In the genomic region with DNA sequence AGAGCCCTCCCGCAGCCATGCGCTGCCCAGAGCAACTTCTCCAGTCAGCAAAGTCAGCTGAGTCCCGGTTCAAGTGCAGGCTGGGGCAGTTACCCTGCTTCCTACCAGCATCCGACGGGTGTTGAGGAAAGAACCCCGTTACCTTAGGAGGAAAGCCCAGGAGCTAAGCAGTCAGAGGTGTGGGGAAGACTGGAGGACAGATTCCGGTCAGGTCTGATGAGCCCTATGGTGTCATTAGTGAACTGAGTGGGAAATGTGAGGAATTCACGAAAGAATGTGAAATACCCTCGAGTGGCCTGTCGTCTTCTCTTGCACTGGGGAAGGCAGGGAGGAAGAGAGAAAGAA, we compare ENCODE assay signal across 8 mouse cellular contexts. TPM values are rescaled to one million over a fixed set of nuclear protein-coding genes. Genes with fewer than 3 reads are reported as not detected.
A peak's percentile ranks its signal among the peaks of the same experiment; 100 is the strongest.
DNase-seq lines count a peak whose midpoint lies in the region; ATAC-seq and TF ChIP-seq lines count a peak whose summit lies in the region.

No protein-coding gene starts in this region.

- peak overlapping the region; percentile 76 for H3K4me3 ChIP-seq in heart, embryonic 10.5 days
- H3K4me3 ChIP-seq in bone marrow macrophage, adult 2 months (ENCODE audit: insufficient read depth, low read length), result peak overlapping the region; percentile 66
- peak overlapping the region; percentile 76 for H3K4me3 ChIP-seq in heart, embryonic 16.5 days (ENCODE audit: low read length)
- H3K4me3 ChIP-seq in liver, embryonic 14.5 days (ENCODE audit: insufficient read depth in 1 of 2, low read depth in 2 of 2, low read length in 2 of 2), result peak overlapping the region; percentile 70 to 79
- H3K4me3 ChIP-seq in neural tube, embryonic 13.5 days, result peak overlapping the region; percentile 59

- TF ChIP-seq EP300 in liver, embryonic 14.5 days (IDR thresholded peaks at IDR 0.05; ENCODE audit: low read depth), result no peak

- TF ChIP-seq CTCF in bone marrow macrophage, adult 2 months (IDR thresholded peaks at IDR 0.05; ENCODE audit: low read depth, low read length), result no peak
- no peak for TF ChIP-seq CTCF in liver, embryonic 14.5 days (IDR thresholded peaks at IDR 0.05; ENCODE audit: low read depth)

- no peaks in the 10 kb centered on the region; the same call in 1 of the 2 replicates for H3K27me3 ChIP-seq in heart, embryonic 10.5 days (ENCODE audit: insufficient read depth, poor library complexity, severe bottlenecking)
- H3K27me3 ChIP-seq in heart, embryonic 16.5 days (ENCODE audit: control insufficient read depth, insufficient read depth, low read length), result no peaks in the 10 kb centered on the region
- H3K27me3 ChIP-seq in liver, embryonic 14.5 days (ENCODE audit: control insufficient read depth, insufficient read depth, low read length), result no peaks in the 10 kb centered on the region
- H3K27me3 ChIP-seq in neural tube, embryonic 13.5 days, result peaks cover 15% of the 10 kb centered on the region

- no peak for ATAC-seq in heart, embryonic 16.5 days (replicated peaks; ENCODE audit: extremely low read depth, insufficient read depth, low FRiP score)
- peak; percentile 26 for ATAC-seq in liver, embryonic 14.5 days (ENCODE audit: insufficient read depth)
- ATAC-seq in neural tube, embryonic 13.5 days (ENCODE audit: low read depth), result no peak

- peak overlapping the region; percentile 68 for H3K9ac ChIP-seq in heart, embryonic 16.5 days (ENCODE audit: low read length)
- H3K9ac ChIP-seq in liver, embryonic 14.5 days (replicated peaks), result peak overlapping the region; percentile 76
- H3K9ac ChIP-seq in neural tube, embryonic 13.5 days, result peak overlapping the region; percentile 68

- 22% methylated on average over 10 of the region's 10 CpGs for WGBS in heart, embryonic 10.5 days
- WGBS in heart, embryonic 16.5 days, result 14% methylated on average over 10 of the region's 10 CpGs
- WGBS in liver, embryonic 14.5 days (ENCODE audit: insufficient replicate concordance), result 29% methylated on average over 10 of the region's 10 CpGs
- WGBS in neural tube, embryonic 13.5 days, result 33% methylated on average over 10 of the region's 10 CpGs

- no peaks in the 10 kb centered on the region for H3K9me3 ChIP-seq in heart, embryonic 10.5 days
- no peaks in the 10 kb centered on the region for H3K9me3 ChIP-seq in heart, embryonic 16.5 days (replicated peaks; ENCODE audit: control insufficient read depth, low read length)
- H3K9me3 ChIP-seq in liver, embryonic 14.5 days (ENCODE audit: control insufficient read depth, low read length), result no peaks in the 10 kb centered on the region
- H3K9me3 ChIP-seq in neural tube, embryonic 13.5 days, result no peaks in the 10 kb centered on the region

- peak overlapping the region; percentile 87 for H3K27ac ChIP-seq in heart, embryonic 10.5 days
- H3K27ac ChIP-seq in bone marrow macrophage, adult 2 months (ENCODE audit: insufficient read depth, low read depth, low read length), result peak overlapping the region; percentile 48; the same call in 1 of the 2 replicates
- no peak overlapping the region for H3K27ac ChIP-seq in heart, embryonic 16.5 days (ENCODE audit: low read length)
- H3K27ac ChIP-seq in liver, embryonic 14.5 days, result no peak overlapping the region
- no peak overlapping the region for H3K27ac ChIP-seq in neural tube, embryonic 13.5 days (replicated peaks)

- TF ChIP-seq POLR2A in bone marrow macrophage, adult 2 months (IDR thresholded peaks at IDR 0.05; ENCODE audit: borderline replicate concordance, low read depth, low read length), result no peak

- no peaks in the 10 kb centered on the region for H3K36me3 ChIP-seq in heart, embryonic 10.5 days
- H3K36me3 ChIP-seq in heart, embryonic 16.5 days (ENCODE audit: control insufficient read depth, insufficient read depth), result no peaks in the 10 kb centered on the region
- H3K36me3 ChIP-seq in liver, embryonic 14.5 days (replicated peaks; ENCODE audit: control insufficient read depth, insufficient read depth, low read depth), result no peaks in the 10 kb centered on the region
- no peaks in the 10 kb centered on the region for H3K36me3 ChIP-seq in neural tube, embryonic 13.5 days

- H3K4me2 ChIP-seq in heart, embryonic 16.5 days (ENCODE audit: low read depth, low read length), result peak overlapping the region; percentile 69
- H3K4me2 ChIP-seq in liver, embryonic 14.5 days (ENCODE audit: low read depth), result peak overlapping the region; percentile 88
- H3K4me2 ChIP-seq in neural tube, embryonic 13.5 days, result peak overlapping the region; percentile 80

- intact Hi-C loops in heart, postnatal 36 days (cut with DNase I), result loop anchor here (2.0 kb wide), 2 partner anchors 39 to 43 kb away; partner anchors contain the start of gene Nucks1

- peaks cover 7% of the 10 kb centered on the region for H3K4me1 ChIP-seq in heart, embryonic 10.5 days
- H3K4me1 ChIP-seq in bone marrow macrophage, adult 2 months (ENCODE audit: control insufficient read depth, insufficient read depth, low read length), result peaks cover 14% of the 10 kb centered on the region
- H3K4me1 ChIP-seq in heart, embryonic 16.5 days (ENCODE audit: control insufficient read depth, insufficient read depth, low read length), result no peaks in the 10 kb centered on the region
- H3K4me1 ChIP-seq in liver, embryonic 14.5 days (replicated peaks; ENCODE audit: control insufficient read depth in 2 of 2, insufficient read depth in 2 of 2, low read length in 1 of 2), result peaks cover 0 to 5% of the 10 kb centered on the region in 2 experiments; a peak in 3 of 4 replicates
- H3K4me1 ChIP-seq in neural tube, embryonic 13.5 days (replicated peaks), result peaks cover 9% of the 10 kb centered on the region; the same call in 1 of the 2 replicates

- no peak for DNase-seq in heart, embryonic 10.5 days (ENCODE audit: low spot score)
- no peak for DNase-seq in heart, postnatal 36 days
- no peak for DNase-seq in liver, embryonic 14.5 days (ENCODE audit: low read depth in 3 of 3, low spot score in 3 of 3)
- no peak for DNase-seq in layer of hippocampus, adult 9-10 months (ENCODE audit: low spot score)
- no peak for DNase-seq in frontal cortex, postnatal 25 days (ENCODE audit: low spot score in 2 of 2)

RNA-seq across cellular contexts. Expression of gene Rab29, which starts 0.9 kb away (rescaled TPM):
- polyA plus RNA-seq in heart, embryonic 10.5 days (2016; fragmentation: Nextera tagmentation; extraction: Ambion mirVana), result 10.3 and 11.6 TPM in 2 replicates
- total RNA-seq in heart, postnatal 36 days (2021), result 10 to 100 TPM; 11.7 to 13.9 TPM
- 65.7 and 70.3 TPM in 2 replicates for polyA plus RNA-seq in bone marrow macrophage, adult 2 months (2012; ENCODE audit: insufficient read depth, insufficient read length, missing spikeins)
- polyA plus RNA-seq in heart, embryonic 16.5 days (2015; fragmentation: Nextera tagmentation; extraction: Ambion mirVana), result 20.3 and 21.1 TPM in 2 replicates
- polyA plus RNA-seq in liver, embryonic 14.5 days (2012; rRNA removed), result 7.3 and 8.3 TPM in 2 replicates
- 10.7 and 11.7 TPM in 2 replicates for polyA plus RNA-seq in liver, embryonic 14.5 days (2014; fragmentation: Nextera tagmentation; extraction: Ambion mirVana)
- 10.5 and 11.4 TPM in 2 replicates for polyA plus RNA-seq in neural tube, embryonic 13.5 days (2015; fragmentation: Nextera tagmentation; extraction: Ambion mirVana)

RNA-seq across cellular contexts. Expression of gene Slc41a1, which starts 40.6 kb away (rescaled TPM):
- 8.8 and 9.6 TPM in 2 replicates for polyA plus RNA-seq in heart, embryonic 10.5 days (2016; fragmentation: Nextera tagmentation; extraction: Ambion mirVana)
- total RNA-seq in heart, postnatal 36 days (2021), result 10 to 100 TPM; 51.7 to 66.5 TPM
- polyA plus RNA-seq in bone marrow macrophage, adult 2 months (2012; ENCODE audit: insufficient read depth, insufficient read length, missing spikeins), result 7.8 and 9.3 TPM in 2 replicates
- 10.3 and 11.7 TPM in 2 replicates for polyA plus RNA-seq in heart, embryonic 16.5 days (2015; fragmentation: Nextera tagmentation; extraction: Ambion mirVana)
- polyA plus RNA-seq in liver, embryonic 14.5 days (2012; rRNA removed), result 1.3 TPM in 2 replicates
- 0.83 and 0.87 TPM in 2 replicates for polyA plus RNA-seq in liver, embryonic 14.5 days (2014; fragmentation: Nextera tagmentation; extraction: Ambion mirVana)
- polyA plus RNA-seq in neural tube, embryonic 13.5 days (2015; fragmentation: Nextera tagmentation; extraction: Ambion mirVana), result 13.0 and 13.9 TPM in 2 replicates

RNA-seq across cellular contexts. Expression of gene Nucks1, which starts 42.4 kb away (rescaled TPM):
- polyA plus RNA-seq in heart, embryonic 10.5 days (2016; fragmentation: Nextera tagmentation; extraction: Ambion mirVana), result 58.3 and 81.0 TPM in 2 replicates
- total RNA-seq in heart, postnatal 36 days (2021), result 10 to 100 TPM; 52.1 to 58.6 TPM
- polyA plus RNA-seq in bone marrow macrophage, adult 2 months (2012; ENCODE audit: insufficient read depth, insufficient read length, missing spikeins), result 70.7 and 77.0 TPM in 2 replicates
- 43.8 and 46.9 TPM in 2 replicates for polyA plus RNA-seq in heart, embryonic 16.5 days (2015; fragmentation: Nextera tagmentation; extraction: Ambion mirVana)
- 18.0 and 23.2 TPM in 2 replicates for polyA plus RNA-seq in liver, embryonic 14.5 days (2012; rRNA removed)
- polyA plus RNA-seq in liver, embryonic 14.5 days (2014; fragmentation: Nextera tagmentation; extraction: Ambion mirVana), result 20.2 and 21.3 TPM in 2 replicates
- 52.3 and 57.8 TPM in 2 replicates for polyA plus RNA-seq in neural tube, embryonic 13.5 days (2015; fragmentation: Nextera tagmentation; extraction: Ambion mirVana)

Comparison
In these comparisons a context has a peak if more than half of its experiments do, and no peak if none do; other contexts are left out.
1. H3K27ac ChIP-seq: peak in heart, embryonic 10.5 days (single experiment) and bone marrow macrophage, adult 2 months (single experiment); none in heart, embryonic 16.5 days (single experiment), liver, embryonic 14.5 days (single experiment) and neural tube, embryonic 13.5 days (single experiment).
2. Peak in every context shown above with its lines, with median percentiles within 50 percentile points of each other: H3K4me3 ChIP-seq, H3K4me2 ChIP-seq and H3K9ac ChIP-seq.